Mouse (Mus musculus) midbrain, embryonic 13.5 days (tissue): ENCODE data around the gene Rnf151. TPM values are rescaled to one million over a fixed set of nuclear protein-coding genes. Genes with fewer than 3 reads are reported as not detected.

ENCODE experiments used
- ATAC-seq: fragments of 200-750 bp; cut with Nextera tagmentation; 2 replicates; pipeline ENCODE4 v1.8.0; 2017; ENCODE audit warnings: mild to moderate bottlenecking, moderate TSS enrichment, moderate library complexity
- H3K27ac ChIP-seq: fragments of 300-500 bp; sonication (generic); 2 replicates; pipeline ENCODE4 v1.5.1; 2015; ENCODE audit warnings: inconsistent platforms, mild to moderate bottlenecking, moderate library complexity
- H3K27me3 ChIP-seq: fragments of 300-500 bp; sonication (generic); 2 replicates; pipeline ENCODE4 v1.6.1; 2015; ENCODE audit warnings: mild to moderate bottlenecking, inconsistent platforms
- H3K36me3 ChIP-seq: fragments of 300-500 bp; sonication (generic); 2 replicates; pipeline ENCODE4 v1.6.1; 2015; ENCODE audit warnings: mild to moderate bottlenecking, inconsistent platforms
- H3K4me1 ChIP-seq: fragments of 300-500 bp; sonication (generic); replicated peaks from 2 replicates; pipeline ENCODE4 v1.6.1; 2015; ENCODE audit warnings: inconsistent platforms
- H3K4me2 ChIP-seq: fragments of 300-500 bp; sonication (generic); replicated peaks from 2 replicates; pipeline ENCODE4 v1.6.1; 2015; ENCODE audit warnings: moderate library complexity, mild to moderate bottlenecking, inconsistent platforms
- H3K4me3 ChIP-seq: fragments of 300-500 bp; sonication (generic); replicated peaks from 2 replicates; pipeline ENCODE4 v1.5.1; 2015; ENCODE audit warnings: mild to moderate bottlenecking, inconsistent platforms
- H3K9ac ChIP-seq: fragments of 300-500 bp; sonication (generic); replicated peaks from 2 replicates; pipeline ENCODE4 v1.6.1; 2015; ENCODE audit warnings: mild to moderate bottlenecking, inconsistent platforms
- H3K9me3 ChIP-seq: fragments of 300-500 bp; sonication (generic); 2 replicates; pipeline ENCODE4 v1.6.1; 2016; ENCODE audit warnings: mild to moderate bottlenecking, inconsistent platforms
- WGBS: fragments of 180-500 bp; shearing (Covaris S2); methylation state at CpG from one replicate; pipeline ENCODE4 v1.1.7; 2015; 5-methylcytosine and 5-hydroxymethylcytosine counted together
- polyA plus RNA-seq: library from polyadenylated mRNA; unstranded; fragments of >200 nt; fragmentation: Nextera tagmentation; extraction: Ambion mirVana; gene quantifications from 2 replicates; pipeline ENCODE4 v1.2.1, GENCODE M21; 2015

Rnf151 gene
- polyA plus RNA-seq, 1 experiment from 2014 or later, result not detected

DNA sequence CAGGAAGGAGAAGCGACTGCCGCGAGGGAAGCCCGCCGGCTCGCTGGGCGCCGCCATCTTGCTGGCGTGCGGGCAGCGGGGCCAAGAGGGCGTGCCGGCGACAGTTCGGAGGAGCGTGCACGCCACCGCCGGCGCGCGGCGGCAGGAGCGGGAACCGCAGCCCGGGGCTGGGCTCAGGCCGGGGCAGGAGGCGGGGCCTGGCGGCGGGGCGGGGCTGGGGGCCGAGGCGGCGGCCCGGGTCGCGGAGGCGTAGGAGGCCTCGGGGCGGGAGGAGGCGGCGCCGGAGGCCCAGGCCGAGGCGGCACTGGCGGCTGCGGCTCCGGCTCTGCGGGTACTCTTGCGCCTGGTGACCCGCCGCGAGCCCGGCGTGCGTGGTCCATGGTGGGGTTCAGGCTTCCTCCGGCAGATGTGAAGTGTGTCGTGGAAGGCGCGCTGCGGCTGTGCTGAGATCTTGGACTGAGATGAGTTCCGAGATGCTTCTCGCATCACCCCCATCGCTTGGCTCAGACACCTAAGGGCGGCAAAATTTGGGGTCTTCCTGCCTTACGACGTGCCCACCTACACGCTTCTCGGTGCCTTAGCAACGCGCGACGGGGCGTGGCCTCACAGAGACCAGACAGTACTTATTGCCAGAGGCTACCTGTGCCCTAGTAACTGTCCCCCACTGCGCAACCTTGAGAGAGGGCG lies 21.7 kb downstream of the Rnf151 start, which contains the start of the genes Gfer and Noxo1:
TSS of gene Gfer (minus strand) at position 146 of the 687 bp plus-strand sequence.
TSS of gene Noxo1 (plus strand) at position 224 of the 687 bp plus-strand sequence.
- peak; percentile 92 for ATAC-seq
- H3K4me1 ChIP-seq, result peaks cover 26% of the 10 kb centered on the region

DNA sequence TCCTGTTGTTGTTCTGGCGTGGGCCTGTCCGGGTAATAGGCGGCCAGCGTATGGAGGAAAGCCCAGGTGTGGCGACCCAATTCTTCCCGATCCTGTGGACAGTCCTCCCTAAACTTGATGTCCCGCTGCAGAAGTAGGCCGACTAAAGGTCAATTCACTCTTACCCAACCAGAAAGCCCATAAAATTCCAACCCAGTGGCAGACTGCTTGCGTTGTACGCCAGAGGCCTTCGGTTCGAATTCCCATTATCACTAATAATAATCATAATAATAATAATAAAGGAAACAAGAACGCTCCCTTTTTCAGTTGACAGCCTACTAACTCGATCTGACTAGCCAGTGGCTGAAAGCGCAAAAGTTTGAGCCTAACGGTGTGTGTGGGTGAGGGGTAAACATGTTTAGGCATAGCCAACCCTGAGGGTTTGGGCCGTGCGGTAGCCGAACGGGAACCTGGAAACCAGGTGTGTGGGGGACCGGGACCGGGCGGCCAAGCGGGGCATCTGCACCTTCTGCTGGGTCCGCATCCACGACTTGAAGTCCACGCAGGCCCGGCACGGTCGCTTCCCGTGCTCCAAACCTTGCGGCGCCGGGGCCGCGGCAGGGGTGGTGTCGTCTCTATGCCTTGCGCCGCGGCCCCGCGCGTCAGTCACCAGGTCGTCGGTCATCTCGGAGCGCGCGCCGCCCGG lies 22.4 kb downstream of the Rnf151 start:
- peak overlapping the region; percentile 90 for H3K27ac ChIP-seq
- H3K4me2 ChIP-seq, result peak overlapping the region; percentile 68
- no peak; the same call in none of the 2 replicates for ATAC-seq
- peaks cover 33% of the 10 kb centered on the region for H3K4me1 ChIP-seq
- H3K4me3 ChIP-seq, result peak overlapping the region; percentile 73
- H3K27me3 ChIP-seq, result peaks cover 8% of the 10 kb centered on the region
- H3K9me3 ChIP-seq, result no peaks in the 10 kb centered on the region
- peak overlapping the region; percentile 82 for H3K9ac ChIP-seq
- peaks cover 29% of the 10 kb centered on the region for H3K36me3 ChIP-seq
- WGBS, result 8% methylated on average over 45 of the region's 51 CpGs

More for the DNA sequence above, 21.7 kb downstream of the Rnf151 start, which contains the start of the genes Gfer and Noxo1:
- H3K36me3 ChIP-seq, result peaks cover 36% of the 10 kb centered on the region
- H3K9me3 ChIP-seq, result no peaks in the 10 kb centered on the region
- peak within 1 kb of the TSS; percentile 68 for H3K4me2 ChIP-seq
- WGBS, result under 1% methylated on average over 57 of the region's 76 CpGs
- H3K27ac ChIP-seq, result peak within 1 kb of the TSS; percentile 90
- peak within 1 kb of the TSS; percentile 73 for H3K4me3 ChIP-seq
- peaks cover under 1% of the 10 kb centered on the region for H3K27me3 ChIP-seq
- peak within 1 kb of the TSS; percentile 82 for H3K9ac ChIP-seq

DNA sequence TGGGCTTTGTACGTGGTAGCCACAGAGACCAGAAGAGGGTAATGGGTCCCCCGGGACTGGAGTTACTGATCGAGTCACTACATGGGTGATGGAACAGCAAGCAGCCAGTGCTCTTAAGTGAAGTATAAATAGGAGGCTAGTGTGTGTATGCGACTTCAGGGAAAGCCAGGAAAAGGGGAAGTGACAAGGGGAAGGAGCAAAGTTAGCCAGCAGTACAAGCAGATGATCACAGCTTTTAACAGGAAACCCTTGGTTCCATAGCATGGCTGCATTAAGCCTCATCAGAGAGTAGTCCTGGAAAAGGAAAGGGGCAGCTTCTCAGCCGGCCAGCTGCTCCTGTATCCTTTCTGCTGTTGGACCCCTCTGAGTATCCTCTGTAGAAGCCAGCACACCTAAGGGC lies 25.5 kb downstream of the Rnf151 start:
- 90% methylated on average over 5 of the region's 5 CpGs for WGBS
- Histone ChIP-seq H3K4me1 (peaks cover 60% of the 10 kb centered on the region), H3K9me3 (no peaks in the 10 kb centered on the region), H3K9ac (no peak overlapping the region), H3K4me3 (no peak overlapping the region), H3K27me3 (peaks cover 31% of the 10 kb centered on the region), H3K27ac (no peak overlapping the region), H3K4me2 (no peak overlapping the region), H3K36me3 (peaks cover 17% of the 10 kb centered on the region)
- no peak for ATAC-seq

DNA sequence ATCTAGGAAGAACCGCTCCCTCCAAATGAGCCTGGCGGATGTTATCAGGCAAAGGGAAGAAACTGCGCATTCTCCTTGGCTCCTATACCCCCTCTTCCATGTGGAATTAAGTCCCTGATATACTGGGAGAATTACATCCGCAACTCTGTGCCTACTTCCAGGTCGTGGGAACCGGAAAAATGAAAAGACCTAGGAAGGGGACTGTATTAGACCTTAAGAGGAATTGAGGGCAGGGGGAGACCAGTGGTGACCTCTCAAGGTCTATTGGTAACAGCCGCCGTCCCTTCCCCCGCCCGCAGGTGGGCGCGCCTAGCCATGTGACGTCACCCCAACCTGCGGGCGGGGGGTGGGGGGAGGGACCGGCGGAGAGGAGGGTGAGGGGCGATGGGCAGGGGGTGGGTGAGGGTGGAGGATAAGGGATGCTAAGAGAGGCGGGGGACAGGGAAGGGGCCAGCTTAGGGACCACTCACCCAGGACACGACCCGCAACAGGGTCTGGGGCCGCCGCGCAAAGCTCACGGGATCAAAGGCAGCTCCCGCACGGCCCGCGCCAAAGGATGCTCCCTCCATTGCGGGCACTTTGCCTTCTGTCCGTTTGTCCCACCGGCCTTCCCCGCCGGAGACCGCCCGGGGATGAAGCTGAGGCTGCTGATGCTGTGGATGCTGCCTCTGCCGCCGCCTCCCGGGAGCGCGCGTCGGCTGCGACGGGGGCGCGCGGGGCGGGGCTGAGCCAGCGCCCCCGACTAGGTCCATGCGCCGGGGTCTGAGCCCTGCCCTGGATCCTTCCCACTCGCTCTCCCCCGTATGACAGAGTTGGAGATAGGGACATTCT lies 28.4 kb downstream of the Rnf151 start, which contains the start of gene Syngr3:
TSS of gene Syngr3 (minus strand) at position 705 of the 831 bp plus-strand sequence.
- Histone ChIP-seq H3K4me2 (peak within 1 kb of the TSS; percentile 79), H3K4me3 (peak within 1 kb of the TSS; percentile 81), H3K27me3 (peaks cover 45% of the 10 kb centered on the region), H3K36me3 (peaks cover 25% of the 10 kb centered on the region), H3K9ac (peak within 1 kb of the TSS; percentile 93), H3K9me3 (no peaks in the 10 kb centered on the region), H3K27ac (peak within 1 kb of the TSS; percentile 87), H3K4me1 (peaks cover 47% of the 10 kb centered on the region)
- 1% methylated on average over 55 of the region's 55 CpGs for WGBS
- peak; percentile 64 for ATAC-seq

DNA sequence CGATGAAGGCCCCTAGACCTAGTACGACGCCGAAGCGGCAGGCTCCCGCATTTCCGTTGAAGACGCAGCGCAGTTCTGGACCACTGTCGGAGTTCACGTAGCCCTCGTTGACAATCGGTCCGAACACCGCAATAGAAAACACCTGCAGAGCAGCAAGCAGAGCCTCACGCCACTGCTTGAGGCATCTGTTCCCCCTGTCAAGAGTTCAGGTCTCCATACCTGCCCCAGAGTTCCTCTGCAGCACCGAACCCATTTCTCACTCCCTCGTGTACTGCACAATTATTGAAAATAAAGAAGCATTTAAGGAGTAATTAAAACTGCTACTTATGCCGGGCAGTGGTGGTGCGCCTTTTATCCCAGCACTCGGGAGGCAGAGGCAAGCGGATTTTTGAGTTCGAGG lies 30.3 kb downstream of the Rnf151 start:
- 21% methylated on average over 23 of the region's 23 CpGs for WGBS
- ATAC-seq, result no peak
- Histone ChIP-seq H3K4me3 (peak overlapping the region; percentile 81), H3K27me3 (peaks cover 45% of the 10 kb centered on the region), H3K36me3 (peaks cover 20% of the 10 kb centered on the region), H3K27ac (no peak overlapping the region), H3K4me2 (peak overlapping the region; percentile 79), H3K4me1 (peaks cover 43% of the 10 kb centered on the region), H3K9ac (peak overlapping the region; percentile 46), H3K9me3 (no peaks in the 10 kb centered on the region)

DNA sequence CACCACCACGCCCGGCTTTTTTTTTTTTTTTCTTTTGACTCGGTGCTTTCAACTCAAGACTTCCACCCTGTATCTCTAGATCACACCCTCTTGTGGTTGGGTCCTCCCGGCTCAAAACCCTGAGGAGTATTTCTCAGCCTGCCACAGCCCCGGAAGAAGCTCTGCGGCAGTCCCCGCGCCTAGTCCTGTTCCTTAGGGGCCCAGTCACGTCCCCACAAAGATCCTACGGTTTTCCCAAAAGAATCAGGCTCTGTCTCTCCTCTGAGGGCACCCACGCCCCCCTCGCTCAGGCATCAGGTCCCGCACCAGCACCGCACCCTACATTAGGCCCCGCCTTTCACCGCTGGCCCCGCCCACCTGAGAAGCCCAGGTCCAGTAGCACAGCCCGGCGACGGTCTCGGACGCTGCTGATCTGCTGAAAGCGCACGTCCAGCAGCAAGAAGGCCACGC lies 30.7 kb downstream of the Rnf151 start:
- H3K4me2 ChIP-seq, result peak overlapping the region; percentile 79
- H3K9me3 ChIP-seq, result no peaks in the 10 kb centered on the region
- peak overlapping the region; percentile 46 for H3K9ac ChIP-seq
- peaks cover 43% of the 10 kb centered on the region for H3K4me1 ChIP-seq
- 2% methylated on average over 25 of the region's 25 CpGs for WGBS
- H3K27me3 ChIP-seq, result peaks cover 45% of the 10 kb centered on the region
- no peak overlapping the region for H3K27ac ChIP-seq
- H3K4me3 ChIP-seq, result peak overlapping the region; percentile 81
- H3K36me3 ChIP-seq, result peaks cover 20% of the 10 kb centered on the region
- ATAC-seq, result no peak

DNA sequence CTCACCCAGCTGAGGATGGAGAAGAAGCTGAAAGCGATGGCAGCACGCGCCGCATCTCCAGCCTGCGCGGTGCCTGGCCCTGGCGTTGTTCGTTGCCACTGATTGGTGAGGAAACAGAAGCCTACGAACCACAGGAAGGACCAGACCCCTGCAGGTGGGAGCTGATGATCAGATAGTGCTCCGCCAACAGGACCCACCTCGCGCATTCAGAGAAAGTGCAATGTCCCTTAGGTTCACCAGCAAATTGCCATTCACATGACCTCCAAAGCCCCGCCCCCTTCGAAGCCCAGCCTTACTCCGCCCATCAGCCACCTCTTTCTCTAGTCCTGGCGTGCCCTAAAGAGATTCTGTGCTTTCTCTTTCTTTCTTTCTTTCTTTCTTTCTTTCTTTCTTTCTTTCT lies 31.3 kb downstream of the Rnf151 start:
- Histone ChIP-seq H3K9me3 (no peaks in the 10 kb centered on the region), H3K4me3 (no peak overlapping the region), H3K4me2 (peak overlapping the region; percentile 19; the same call in 1 of the 2 replicates), H3K27me3 (peaks cover 45% of the 10 kb centered on the region), H3K4me1 (peaks cover 43% of the 10 kb centered on the region), H3K9ac (no peak overlapping the region), H3K27ac (no peak overlapping the region), H3K36me3 (peaks cover 20% of the 10 kb centered on the region)
- WGBS, result 28% methylated on average over 16 of the region's 16 CpGs
- ATAC-seq, result no peak

DNA sequence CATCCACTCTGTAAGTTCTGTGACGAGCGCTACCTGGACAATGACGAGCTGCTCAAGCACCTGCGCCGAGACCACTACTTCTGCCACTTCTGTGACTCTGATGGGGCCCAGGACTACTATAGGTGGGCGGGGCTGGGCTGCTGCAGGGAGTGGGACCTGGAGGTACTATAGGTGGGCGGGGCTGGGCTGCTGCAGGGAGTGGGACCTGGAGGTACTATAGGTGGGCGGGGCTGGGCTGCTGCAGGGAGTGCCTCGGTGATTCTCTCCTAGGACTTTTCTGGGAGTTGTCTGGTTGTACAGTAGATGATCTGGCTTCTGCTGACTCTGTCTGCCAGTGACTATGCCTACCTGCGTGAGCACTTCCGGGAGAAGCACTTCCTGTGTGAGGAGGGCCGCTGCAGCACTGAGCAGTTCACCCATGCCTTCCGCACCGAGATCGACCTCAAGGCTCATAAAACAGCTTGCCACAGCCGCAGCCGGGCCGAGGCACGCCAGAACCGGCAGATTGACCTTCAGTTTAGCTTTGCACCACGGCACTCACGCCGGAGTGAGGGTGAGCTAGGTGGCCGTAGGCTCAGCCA lies 40.3 kb downstream of the Rnf151 start:
- no peak overlapping the region for H3K27ac ChIP-seq
- ATAC-seq, result no peak
- H3K36me3 ChIP-seq, result peaks cover 60% of the 10 kb centered on the region
- H3K4me3 ChIP-seq, result no peak overlapping the region
- H3K9ac ChIP-seq, result no peak overlapping the region
- H3K4me1 ChIP-seq, result no peaks in the 10 kb centered on the region; the same call in 1 of the 2 replicates
- 95% methylated on average over 24 of the region's 24 CpGs for WGBS
- no peaks in the 10 kb centered on the region for H3K27me3 ChIP-seq
- H3K9me3 ChIP-seq, result no peaks in the 10 kb centered on the region
- H3K4me2 ChIP-seq, result no peak overlapping the region

DNA sequence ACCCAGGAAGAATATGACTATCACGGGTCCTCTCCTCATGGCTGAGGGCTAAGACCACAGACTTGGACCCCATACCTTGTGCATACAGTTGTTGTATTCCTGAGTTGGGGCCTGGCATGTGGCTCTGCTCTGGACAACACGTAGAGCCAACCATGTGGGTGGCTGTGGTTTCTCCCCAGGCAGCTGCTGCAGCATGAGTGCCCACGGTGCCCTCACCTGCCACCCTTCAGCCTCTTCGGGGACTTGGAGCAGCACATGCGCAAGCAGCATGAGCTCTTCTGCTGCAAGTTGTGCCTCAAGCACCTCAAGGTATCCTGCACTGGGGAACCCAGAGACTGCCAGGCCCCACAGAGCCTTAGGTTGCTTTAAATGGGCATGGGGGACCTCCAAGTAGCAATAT lies 41.0 kb downstream of the Rnf151 start:
- Histone ChIP-seq H3K4me3 (no peak overlapping the region), H3K4me2 (no peak overlapping the region), H3K9ac (no peak overlapping the region), H3K27ac (no peak overlapping the region), H3K9me3 (no peaks in the 10 kb centered on the region), H3K4me1 (peaks cover 6% of the 10 kb centered on the region), H3K27me3 (no peaks in the 10 kb centered on the region), H3K36me3 (peaks cover 53% of the 10 kb centered on the region)
- ATAC-seq, result no peak
- 96% methylated on average over 5 of the region's 5 CpGs for WGBS

DNA sequence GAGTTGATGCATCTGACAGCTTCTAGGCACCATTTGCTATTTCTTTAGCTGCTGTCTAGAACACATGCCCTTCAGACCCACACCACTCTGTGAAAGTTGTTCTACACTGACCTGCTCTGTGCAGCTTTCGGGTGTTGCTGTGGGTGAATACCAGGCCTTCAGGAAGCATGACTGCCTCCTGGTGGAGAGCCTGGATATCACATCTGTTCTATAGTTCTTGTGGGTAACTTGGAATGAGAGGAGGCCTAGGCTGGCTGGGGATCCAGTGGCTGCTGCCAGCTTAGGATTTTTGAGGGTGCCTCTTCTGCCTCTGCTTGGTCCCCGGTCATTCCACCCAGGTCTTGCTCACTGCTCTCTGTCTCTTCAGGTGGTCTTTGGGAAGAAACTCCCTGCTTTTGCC lies 41.7 kb downstream of the Rnf151 start:
- H3K27ac ChIP-seq, result no peak overlapping the region
- H3K27me3 ChIP-seq, result no peaks in the 10 kb centered on the region
- no peak overlapping the region for H3K9ac ChIP-seq
- H3K9me3 ChIP-seq, result no peaks in the 10 kb centered on the region
- H3K4me1 ChIP-seq, result peaks cover 12% of the 10 kb centered on the region
- H3K36me3 ChIP-seq, result peaks cover 48% of the 10 kb centered on the region
- H3K4me2 ChIP-seq, result no peak overlapping the region
- ATAC-seq, result no peak
- no peak overlapping the region for H3K4me3 ChIP-seq
- WGBS, result 55% methylated on average over 2 of the region's 2 CpGs

DNA sequence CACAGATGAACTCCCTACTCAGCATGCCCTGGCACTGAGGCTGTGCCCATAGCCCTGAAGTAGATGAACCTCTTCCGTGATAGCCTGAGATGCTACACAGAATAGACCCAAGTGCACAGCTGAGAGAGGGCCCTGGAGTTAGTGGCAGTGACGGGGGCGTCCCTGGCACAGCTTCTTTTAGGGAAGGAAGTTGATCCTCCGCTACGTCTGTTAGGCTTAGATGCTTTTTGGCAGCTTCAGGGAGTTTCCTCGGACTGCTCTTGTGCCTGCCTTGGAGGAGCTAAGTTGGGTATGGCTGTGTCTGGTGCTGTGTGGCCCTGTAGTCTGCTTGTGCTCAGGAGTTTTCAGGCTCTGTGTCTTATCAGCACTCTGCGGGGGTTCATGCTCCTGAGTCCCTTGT lies 43.6 kb downstream of the Rnf151 start:
- peaks cover 29% of the 10 kb centered on the region for H3K36me3 ChIP-seq
- H3K9me3 ChIP-seq, result no peaks in the 10 kb centered on the region
- 90% methylated on average over 7 of the region's 7 CpGs for WGBS
- no peak for ATAC-seq
- no peak overlapping the region for H3K4me3 ChIP-seq
- H3K27ac ChIP-seq, result no peak overlapping the region
- H3K9ac ChIP-seq, result no peak overlapping the region
- peaks cover 24% of the 10 kb centered on the region for H3K4me1 ChIP-seq
- H3K27me3 ChIP-seq, result no peaks in the 10 kb centered on the region
- H3K4me2 ChIP-seq, result no peak overlapping the region
